Mouse (Mus musculus) ES-Bruce4 (cell line): ENCODE results near the gene Mtfr1l. TPM values are rescaled to one million over a fixed set of nuclear protein-coding genes. Genes with fewer than 3 reads are reported as not detected.
A peak's percentile ranks its signal among the peaks of the same experiment; 100 is the strongest.

Experiments used
- H3K27ac ChIP-seq: 2 replicates; pipeline ENCODE4 v1.5.1; 2012; ENCODE audit warnings: low read length, inconsistent platforms; ENCODE audit not compliant: insufficient read depth
- H3K27me3 ChIP-seq: 2 replicates; pipeline ENCODE4 v1.6.1; 2012; ENCODE audit warnings: mild to moderate bottlenecking, low read length, inconsistent platforms; ENCODE audit not compliant: control insufficient read depth, poor library complexity, insufficient read depth, severe bottlenecking
- H3K36me3 ChIP-seq: 2 replicates; pipeline ENCODE4 v1.6.1; 2012; ENCODE audit warnings: inconsistent platforms, mild to moderate bottlenecking, low read length, moderate library complexity; ENCODE audit not compliant: control insufficient read depth, poor library complexity, insufficient read depth, severe bottlenecking
- H3K4me1 ChIP-seq: one replicate; pipeline ENCODE4 v1.8.1; 2011; ENCODE audit warnings: low read length; ENCODE audit not compliant: control insufficient read depth, insufficient read depth
- H3K4me3 ChIP-seq: 2 replicates; pipeline ENCODE4 v1.5.1; 2011; ENCODE audit warnings: low read depth, mild to moderate bottlenecking, low read length
- H3K9ac ChIP-seq: 2 replicates; pipeline ENCODE4 v1.6.1; 2012; ENCODE audit warnings: low read depth, mild to moderate bottlenecking, inconsistent platforms; ENCODE audit not compliant: poor library complexity, severe bottlenecking
- H3K9me3 ChIP-seq: replicated peaks from 2 replicates; pipeline ENCODE4 v1.6.1; 2012; ENCODE audit warnings: mild to moderate bottlenecking, low read length, inconsistent platforms; ENCODE audit not compliant: control insufficient read depth, poor library complexity, insufficient read depth, severe bottlenecking
- CTCF ChIP-seq: IDR thresholded peaks from one replicate; pipeline ENCODE4 v1.8.1; 2011; ENCODE audit warnings: low read depth, low read length
- EP300 ChIP-seq: IDR thresholded peaks from 2 replicates; pipeline ENCODE4 v1.6.1; 2011; ENCODE audit warnings: low read depth, low read length; ENCODE audit not compliant: insufficient read depth
- POLR2A ChIP-seq: IDR thresholded peaks from one replicate; pipeline ENCODE4 v1.8.1; 2011; ENCODE audit warnings: low read length; ENCODE audit not compliant: insufficient read depth
- polyA plus RNA-seq: library from polyadenylated mRNA; stranded (reverse); fragments of >200 nt; gene quantifications from 2 replicates; pipeline ENCODE4 v1.2.4, GENCODE M21; 2011; ENCODE audit warnings: low read depth; ENCODE audit not compliant: missing spikeins, insufficient read depth, insufficient read length

Gene Mtfr1l
- polyA plus RNA-seq, 1 experiment, result 51.9 TPM

DNA sequence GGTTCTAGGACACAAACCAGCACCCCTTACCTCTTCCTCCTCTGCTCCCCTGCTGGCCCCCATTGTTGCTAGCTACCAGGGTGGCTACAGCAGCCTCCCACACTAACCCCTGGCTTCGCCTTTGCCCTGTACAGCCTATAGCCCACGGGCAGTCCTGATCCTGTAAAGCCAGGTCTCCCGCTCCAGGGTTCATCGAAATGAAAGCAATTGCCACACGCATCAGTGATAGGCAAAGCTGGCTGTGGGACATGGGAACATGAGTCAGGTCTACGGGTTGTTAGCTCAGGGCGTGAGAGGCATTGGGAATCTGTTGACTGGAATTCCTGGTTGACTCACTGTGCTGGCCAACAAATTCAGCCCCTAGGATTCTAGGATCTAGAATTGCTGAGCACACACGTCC, 52.7 kb downstream of the Mtfr1l start:
- no peaks in the 10 kb centered on the region for H3K27me3 ChIP-seq
- no peak overlapping the region for H3K9ac ChIP-seq
- no peaks in the 10 kb centered on the region for H3K4me1 ChIP-seq
- H3K9me3 ChIP-seq, result no peaks in the 10 kb centered on the region
- H3K27ac ChIP-seq, result no peak overlapping the region
- H3K36me3 ChIP-seq, result no peaks in the 10 kb centered on the region
- no peak for TF ChIP-seq POLR2A
- no peak for TF ChIP-seq CTCF
- TF ChIP-seq EP300, result no peak
- no peak overlapping the region for H3K4me3 ChIP-seq

DNA sequence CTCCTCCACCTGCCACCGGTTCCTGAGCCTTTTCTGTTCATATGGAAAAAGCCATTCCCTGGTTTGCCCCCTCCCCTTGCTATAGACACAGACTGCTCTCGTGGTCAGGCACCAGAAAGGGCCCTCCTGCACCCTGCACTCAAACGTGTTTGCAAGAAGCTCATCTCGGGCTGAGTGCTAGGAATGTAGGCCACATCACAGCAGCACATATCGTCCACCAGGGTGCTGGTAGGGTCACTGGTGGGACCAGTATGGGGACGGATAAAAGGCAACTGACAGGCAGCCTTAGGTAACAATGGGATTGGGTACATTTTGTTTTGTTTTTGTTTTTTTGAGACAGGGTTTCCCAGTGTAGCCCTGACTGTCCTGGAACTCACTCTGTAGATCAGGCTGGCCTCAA, 53.9 kb downstream of the Mtfr1l start:
- Histone ChIP-seq H3K9ac (no peak overlapping the region), H3K27ac (peak overlapping the region; percentile 52), H3K36me3 (no peaks in the 10 kb centered on the region), H3K4me3 (no peak overlapping the region), H3K4me1 (no peaks in the 10 kb centered on the region), H3K27me3 (no peaks in the 10 kb centered on the region), H3K9me3 (no peaks in the 10 kb centered on the region)
- TF ChIP-seq EP300 (no peak), CTCF (no peak), POLR2A (no peak)

DNA sequence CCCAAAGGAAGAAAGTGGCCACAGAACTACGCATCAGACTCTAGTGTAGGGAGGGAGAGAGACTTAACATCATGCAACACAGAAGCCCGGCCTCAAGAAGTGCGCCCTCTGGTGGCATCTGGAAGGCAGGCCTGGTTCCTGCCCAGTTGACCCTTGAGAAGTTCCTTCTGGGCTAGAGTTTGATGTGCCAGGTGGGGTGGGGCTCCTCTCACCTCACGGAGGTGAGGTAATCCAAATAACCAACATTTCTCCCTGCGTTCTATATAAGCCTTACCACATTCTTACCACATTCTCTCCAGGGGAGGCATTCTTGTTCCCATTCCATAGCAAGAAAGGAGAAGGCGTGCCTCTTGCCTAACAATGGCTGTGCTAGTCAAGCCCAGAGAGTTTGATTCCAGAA, 54.3 kb downstream of the Mtfr1l start:
- Histone ChIP-seq H3K9ac (no peak overlapping the region), H3K27ac (peak overlapping the region; percentile 51)
- no peak for TF ChIP-seq POLR2A
- TF ChIP-seq CTCF, result peak; percentile 98
- 0 out of 2 replicates have a peak, but pooled peaks have one; percentile 43 for TF ChIP-seq EP300

DNA sequence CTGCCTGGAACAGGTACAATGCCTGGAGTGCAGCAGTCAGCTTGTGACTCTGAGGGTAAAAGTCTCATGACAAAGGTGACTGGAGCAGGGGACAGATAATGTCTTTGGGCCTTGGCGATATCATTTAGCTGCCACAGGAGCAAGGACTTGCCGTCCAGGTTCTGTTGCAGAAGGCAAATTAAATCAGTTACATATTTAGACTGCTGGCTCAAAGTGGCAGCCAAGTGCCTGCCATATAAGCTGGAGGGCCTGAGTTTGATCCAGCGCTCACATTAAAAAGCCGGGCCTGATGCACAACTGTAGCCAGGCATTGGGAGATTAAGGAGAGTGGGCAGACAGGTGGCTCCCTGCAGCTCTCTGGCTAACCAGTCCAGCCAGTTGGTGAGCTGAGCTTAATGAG, 55.3 kb downstream of the Mtfr1l start:
- no peak overlapping the region for H3K27ac ChIP-seq
- no peaks in the 10 kb centered on the region for H3K9me3 ChIP-seq
- no peaks in the 10 kb centered on the region for H3K27me3 ChIP-seq
- H3K36me3 ChIP-seq, result 0 out of 2 replicates have a peak, but pooled peaks cover 3% of the 10 kb centered on the region
- H3K9ac ChIP-seq, result no peak overlapping the region
- TF ChIP-seq POLR2A (no peak), EP300 (no peak), CTCF (no peak)
- H3K4me3 ChIP-seq, result no peak overlapping the region
- no peaks in the 10 kb centered on the region for H3K4me1 ChIP-seq

More for the DNA sequence above, 54.3 kb downstream of the Mtfr1l start:
- Histone ChIP-seq H3K4me3 (no peak overlapping the region), H3K9me3 (no peaks in the 10 kb centered on the region), H3K36me3 (no peaks in the 10 kb centered on the region), H3K27me3 (no peaks in the 10 kb centered on the region), H3K4me1 (no peaks in the 10 kb centered on the region)

DNA sequence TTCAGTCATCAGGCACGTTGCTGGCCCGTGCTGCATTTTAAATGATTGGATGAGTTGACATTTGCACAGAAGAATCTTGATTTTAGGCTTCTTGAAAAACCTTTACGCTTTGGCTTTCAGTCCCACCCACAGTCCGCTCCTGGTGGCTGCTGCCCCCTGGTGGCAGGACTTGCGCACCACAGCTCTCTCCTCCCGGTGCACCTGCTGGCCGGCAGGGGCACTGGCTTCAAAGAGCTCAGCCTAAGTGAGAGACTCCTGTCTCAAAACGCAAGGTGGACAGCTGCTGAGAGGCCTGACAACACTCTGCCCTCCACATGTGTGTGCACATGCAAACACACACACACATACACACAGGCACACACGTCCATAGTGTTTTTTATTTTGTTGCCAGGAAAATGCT, 57.2 kb downstream of the Mtfr1l start:
- no peak overlapping the region for H3K27ac ChIP-seq
- no peaks in the 10 kb centered on the region for H3K27me3 ChIP-seq
- no peaks in the 10 kb centered on the region for H3K4me1 ChIP-seq
- peaks cover 7% of the 10 kb centered on the region; the same call in 1 of the 2 replicates for H3K36me3 ChIP-seq
- TF ChIP-seq CTCF, result peak; percentile 99
- TF ChIP-seq POLR2A, result no peak
- 0 out of 2 replicates have a peak, but pooled peaks have one; percentile 34 for TF ChIP-seq EP300
- no peaks in the 10 kb centered on the region for H3K9me3 ChIP-seq
- H3K9ac ChIP-seq, result no peak overlapping the region
- no peak overlapping the region for H3K4me3 ChIP-seq

DNA sequence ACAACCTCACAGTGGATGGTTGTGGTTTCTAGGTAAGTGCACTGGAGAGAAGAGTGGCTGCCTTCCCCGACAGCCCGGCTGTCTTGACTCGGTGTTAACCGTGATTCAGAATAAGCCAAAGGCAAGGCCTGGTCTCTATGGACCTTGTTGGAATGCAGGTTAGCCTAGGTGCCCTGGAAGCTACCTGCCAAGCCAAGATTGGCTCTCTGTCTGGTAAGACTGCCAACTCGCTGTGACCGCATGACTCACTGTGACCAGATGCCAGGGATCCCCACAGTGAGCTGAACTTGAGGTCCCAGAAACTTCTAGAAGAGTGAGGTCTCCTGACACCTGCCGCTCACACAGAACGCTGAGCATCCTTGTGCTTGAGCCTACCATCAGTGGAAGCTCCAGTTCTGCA, 58.3 kb downstream of the Mtfr1l start:
- Histone ChIP-seq H3K36me3 (peaks cover 17% of the 10 kb centered on the region), H3K27me3 (no peaks in the 10 kb centered on the region), H3K4me3 (no peak overlapping the region), H3K4me1 (no peaks in the 10 kb centered on the region), H3K9me3 (no peaks in the 10 kb centered on the region), H3K27ac (no peak overlapping the region), H3K9ac (no peak overlapping the region)
- TF ChIP-seq CTCF, result no peak
- no peak for TF ChIP-seq EP300
- no peak for TF ChIP-seq POLR2A

Other genes with a start within 250 kb of the Mtfr1l start
- gene Pdik1l, start 247.5 kb downstream of the Mtfr1l start, polyA plus RNA-seq, result 12.0 and 14.1 TPM in 2 replicates
- 5.4 and 7.4 TPM in 2 replicates for gene Trim63, start 220.3 kb downstream of the Mtfr1l start, polyA plus RNA-seq
- gene Slc30a2, start 192.2 kb downstream of the Mtfr1l start, polyA plus RNA-seq, result 3.9 and 4.9 TPM in 2 replicates
- gene Extl1, start 151.5 kb downstream of the Mtfr1l start, polyA plus RNA-seq, result 3.3 and 3.9 TPM in 2 replicates
- 16.4 and 16.5 TPM in 2 replicates for gene Pafah2, start 139.1 kb downstream of the Mtfr1l start, polyA plus RNA-seq
- gene Stmn1, start 67.1 kb downstream of the Mtfr1l start, polyA plus RNA-seq, result 266 and 270 TPM in 2 replicates
- gene Paqr7, start 38.7 kb downstream of the Mtfr1l start, polyA plus RNA-seq, result 1.5 and 3.4 TPM in 2 replicates
- 32.4 and 38.3 TPM in 2 replicates for gene Aunip, start 24.4 kb downstream of the Mtfr1l start, polyA plus RNA-seq
- gene Selenon, start 16.8 kb upstream of the Mtfr1l start, polyA plus RNA-seq, result 21.6 and 23.0 TPM in 2 replicates
- 7.1 and 9.0 TPM in 2 replicates for gene Man1c1, start 168.9 kb upstream of the Mtfr1l start, polyA plus RNA-seq
- 16.8 and 18.9 TPM in 2 replicates for gene Ldlrap1, start 232.6 kb upstream of the Mtfr1l start, polyA plus RNA-seq